Mouse (Mus musculus) cerebellum, adult 2 months (tissue): ENCODE results near the gene Grin2d. TPM values are rescaled to one million over a fixed set of nuclear protein-coding genes. Genes with fewer than 3 reads are reported as not detected.

ENCODE experiments used
- DNase-seq, 2 experiments: peaks; one replicate each; pipeline ENCODE4 v3.0.0; 2021
- H3K27ac ChIP-seq: fragments of 200-500 bp; 2 replicates; pipeline ENCODE4 v1.5.1; 2012; ENCODE audit warnings: low read length, control low read depth, inconsistent platforms; ENCODE audit not compliant: insufficient read depth
- H3K27me3 ChIP-seq: fragments of 200-500 bp; 2 replicates; pipeline ENCODE4 v1.6.1; 2012; ENCODE audit warnings: inconsistent platforms, mild to moderate bottlenecking, low read length, moderate library complexity; ENCODE audit not compliant: control insufficient read depth, insufficient read depth
- H3K4me1 ChIP-seq: fragments of 200-500 bp; 2 replicates; pipeline ENCODE4 v1.6.1; 2011; ENCODE audit warnings: low read length; ENCODE audit not compliant: control insufficient read depth, insufficient read depth
- H3K4me3 ChIP-seq: fragments of 200-500 bp; replicated peaks from 2 replicates; pipeline ENCODE3; 2011; ENCODE audit warnings: mild to moderate bottlenecking, low read depth, low read length, control low read depth; ENCODE audit not compliant: insufficient read depth
- CTCF ChIP-seq: fragments of 200-500 bp; IDR thresholded peaks from 2 replicates; pipeline ENCODE4 v1.5.1; 2011; ENCODE audit warnings: low read depth, mild to moderate bottlenecking, control low read depth, low read length, moderate library complexity, borderline replicate concordance; ENCODE audit not compliant: insufficient read depth
- POLR2A ChIP-seq: fragments of 200-500 bp; IDR thresholded peaks from 2 replicates; pipeline ENCODE4 v1.6.1; 2011; ENCODE audit warnings: low read length, control low read depth, borderline replicate concordance; ENCODE audit not compliant: insufficient read depth
- WGBS: fragments of 180-500 bp; shearing (Covaris S2); methylation state at CpG from one replicate; pipeline ENCODE4 v1.1.7; 2018; 5-methylcytosine and 5-hydroxymethylcytosine counted together
- polyA plus RNA-seq: library from polyadenylated mRNA; depleted of rRNA; stranded (reverse); fragments of >200 nt; gene quantifications from 2 replicates; pipeline ENCODE4 v1.2.3, GENCODE M21; 2012; rRNA removed

The Grin2d gene
- polyA plus RNA-seq, 1 experiment, result 16.4 TPM

DNA sequence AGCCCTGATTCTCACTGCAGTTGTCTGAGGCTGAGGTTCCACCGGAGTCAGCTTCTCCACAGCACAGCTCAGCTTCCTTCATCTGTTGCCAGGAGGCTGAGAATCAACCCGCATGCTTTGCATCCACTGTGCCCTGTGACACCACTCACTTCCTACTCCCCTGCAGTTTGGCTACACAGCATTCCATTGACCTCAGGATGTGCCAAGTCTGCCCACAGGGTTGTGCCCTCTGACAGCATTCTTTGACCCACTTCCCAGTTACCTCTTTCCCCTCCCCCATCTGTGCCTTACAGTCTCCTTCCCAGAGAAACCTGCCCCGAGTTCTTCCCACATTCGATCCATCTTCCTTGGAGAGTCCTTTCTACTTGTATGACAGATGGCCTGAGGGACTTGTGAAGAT, 95.9 kb downstream of the Grin2d start:
- H3K4me1 ChIP-seq, result 0 out of 2 replicates have a peak, but pooled peaks cover 2% of the 10 kb centered on the region
- H3K27ac ChIP-seq, result no peak overlapping the region
- DNase-seq, result no peak
- WGBS, result 55% methylated on average over 4 of the region's 4 CpGs
- TF ChIP-seq POLR2A (no peak), CTCF (no peak)
- no peaks in the 10 kb centered on the region for H3K27me3 ChIP-seq
- no peak overlapping the region for H3K4me3 ChIP-seq

Other genes starting within 250 kb of the Grin2d start
- gene Mamstr, start 238.4 kb downstream of the Grin2d start, polyA plus RNA-seq, result 7.1 and 9.8 TPM in 2 replicates
- 1.4 and 1.7 TPM in 2 replicates for gene Fut2, start 212.0 kb downstream of the Grin2d start, polyA plus RNA-seq
- gene Ntn5, start 194.4 kb downstream of the Grin2d start, polyA plus RNA-seq, result 0.10 and 0.16 TPM in 2 replicates
- 0.29 and 0.64 TPM in 2 replicates for gene Sec1, start 184.0 kb downstream of the Grin2d start, polyA plus RNA-seq
- gene Car11, start 178.5 kb downstream of the Grin2d start, polyA plus RNA-seq, result 164 and 166 TPM in 2 replicates
- gene Dbp, start 173.3 kb downstream of the Grin2d start, polyA plus RNA-seq, result 222 and 239 TPM in 2 replicates
- gene Rpl18, start 162.9 kb downstream of the Grin2d start, polyA plus RNA-seq, result 350 and 359 TPM in 2 replicates
- gene Sphk2, start 160.4 kb downstream of the Grin2d start, polyA plus RNA-seq, result 27.7 and 29.3 TPM in 2 replicates
- gene Fam83e, start 157.2 kb downstream of the Grin2d start, polyA plus RNA-seq, result 0.25 and 0.31 TPM in 2 replicates
- not detected in 2 replicates for gene Spaca4, start 152.6 kb downstream of the Grin2d start, polyA plus RNA-seq
- gene Lmtk3, start 94.6 kb downstream of the Grin2d start, polyA plus RNA-seq, result 126 and 130 TPM in 2 replicates
- gene Sult2b1, start 93.7 kb downstream of the Grin2d start, polyA plus RNA-seq, result 10.6 and 10.8 TPM in 2 replicates
- gene Cyth2, start 63.8 kb downstream of the Grin2d start, polyA plus RNA-seq, result 112 and 116 TPM in 2 replicates
- gene Kcnj14, start 53.6 kb downstream of the Grin2d start, polyA plus RNA-seq, result 6.0 and 7.3 TPM in 2 replicates
- gene Grwd1, start 47.4 kb downstream of the Grin2d start, polyA plus RNA-seq, result 14.9 and 15.5 TPM in 2 replicates
- 99.9 and 106 TPM in 2 replicates for gene Kdelr1, start 5.6 kb downstream of the Grin2d start, polyA plus RNA-seq
- not detected in 2 replicates for gene Syngr4, start 18.3 kb upstream of the Grin2d start, polyA plus RNA-seq
- 42.0 and 46.5 TPM in 2 replicates for gene Tmem143, start 18.6 kb upstream of the Grin2d start, polyA plus RNA-seq
- 5.4 and 6.5 TPM in 2 replicates for gene Emp3, start 43.0 kb upstream of the Grin2d start, polyA plus RNA-seq
- 3.4 and 5.1 TPM in 2 replicates for gene Ccdc114, start 45.7 kb upstream of the Grin2d start, polyA plus RNA-seq
- 2.7 and 2.8 TPM in 2 replicates for gene Abcc6, start 151.9 kb upstream of the Grin2d start, polyA plus RNA-seq
- 98.0 and 99.5 TPM in 2 replicates for gene Nomo1, start 155.3 kb upstream of the Grin2d start, polyA plus RNA-seq
- gene Kcnj11, start 222.4 kb upstream of the Grin2d start, polyA plus RNA-seq, result 42.8 and 47.5 TPM in 2 replicates